Mouse (Mus musculus) ES-Bruce4 (cell line): ENCODE data around the gene Mgmt. TPM values are rescaled to one million over a fixed set of nuclear protein-coding genes. Genes with fewer than 3 reads are reported as not detected.

Experiments used
- H3K27ac ChIP-seq: 2 replicates; pipeline ENCODE4 v1.5.1; 2012; ENCODE audit warnings: low read length, inconsistent platforms; ENCODE audit not compliant: insufficient read depth
- H3K27me3 ChIP-seq: 2 replicates; pipeline ENCODE4 v1.6.1; 2012; ENCODE audit warnings: mild to moderate bottlenecking, low read length, inconsistent platforms; ENCODE audit not compliant: control insufficient read depth, poor library complexity, insufficient read depth, severe bottlenecking
- H3K36me3 ChIP-seq: 2 replicates; pipeline ENCODE4 v1.6.1; 2012; ENCODE audit warnings: inconsistent platforms, mild to moderate bottlenecking, low read length, moderate library complexity; ENCODE audit not compliant: control insufficient read depth, poor library complexity, insufficient read depth, severe bottlenecking
- H3K4me1 ChIP-seq: one replicate; pipeline ENCODE4 v1.8.1; 2011; ENCODE audit warnings: low read length; ENCODE audit not compliant: control insufficient read depth, insufficient read depth
- H3K4me3 ChIP-seq: 2 replicates; pipeline ENCODE4 v1.5.1; 2011; ENCODE audit warnings: low read depth, mild to moderate bottlenecking, low read length
- H3K9ac ChIP-seq: 2 replicates; pipeline ENCODE4 v1.6.1; 2012; ENCODE audit warnings: low read depth, mild to moderate bottlenecking, inconsistent platforms; ENCODE audit not compliant: poor library complexity, severe bottlenecking
- H3K9me3 ChIP-seq: replicated peaks from 2 replicates; pipeline ENCODE4 v1.6.1; 2012; ENCODE audit warnings: mild to moderate bottlenecking, low read length, inconsistent platforms; ENCODE audit not compliant: control insufficient read depth, poor library complexity, insufficient read depth, severe bottlenecking
- CTCF ChIP-seq: IDR thresholded peaks from one replicate; pipeline ENCODE4 v1.8.1; 2011; ENCODE audit warnings: low read depth, low read length
- EP300 ChIP-seq: IDR thresholded peaks from 2 replicates; pipeline ENCODE4 v1.6.1; 2011; ENCODE audit warnings: low read depth, low read length; ENCODE audit not compliant: insufficient read depth
- POLR2A ChIP-seq: IDR thresholded peaks from one replicate; pipeline ENCODE4 v1.8.1; 2011; ENCODE audit warnings: low read length; ENCODE audit not compliant: insufficient read depth
- polyA plus RNA-seq: library from polyadenylated mRNA; stranded (reverse); fragments of >200 nt; gene quantifications from 2 replicates; pipeline ENCODE4 v1.2.4, GENCODE M21; 2011; ENCODE audit warnings: low read depth; ENCODE audit not compliant: missing spikeins, insufficient read depth, insufficient read length

Mgmt gene
- polyA plus RNA-seq, 1 experiment: 9.6 TPM

GRCm38 (mm10) chr7:136912901-136913300, 18.5 kb downstream of the Mgmt start:
- Histone ChIP-seq H3K4me1 (no peaks in the 10 kb centered on the region), H3K9me3 (no peaks in the 10 kb centered on the region), H3K27ac (no peak overlapping the region), H3K27me3 (no peaks in the 10 kb centered on the region), H3K4me3 (no peak overlapping the region), H3K36me3 (no peaks in the 10 kb centered on the region), H3K9ac (no peak overlapping the region)
- TF ChIP-seq EP300 (no peak), POLR2A (no peak), CTCF (no peak)

DNA sequence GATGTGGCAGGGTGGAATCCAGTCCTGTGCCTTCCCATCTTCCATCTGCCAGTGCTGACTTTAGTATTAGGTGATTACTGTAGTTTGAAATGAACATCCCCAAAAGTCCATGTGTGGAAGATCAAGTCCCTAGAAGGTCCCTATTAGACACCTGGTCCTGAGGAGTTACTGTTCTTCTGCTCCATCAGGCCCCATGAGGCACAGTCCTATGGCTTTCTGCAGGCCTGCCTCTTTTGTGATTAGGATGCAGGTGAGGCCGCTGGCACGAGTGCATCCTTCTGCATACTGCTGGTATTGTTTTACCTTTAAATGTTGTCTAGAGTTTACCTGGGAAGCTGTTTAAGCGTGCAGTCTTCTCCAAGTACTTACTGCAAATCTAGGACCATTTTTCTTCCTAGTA, 21.6 kb downstream of the Mgmt start:
- Histone ChIP-seq H3K36me3 (no peaks in the 10 kb centered on the region), H3K4me1 (no peaks in the 10 kb centered on the region), H3K27me3 (no peaks in the 10 kb centered on the region), H3K4me3 (no peak overlapping the region), H3K27ac (no peak overlapping the region), H3K9ac (no peak overlapping the region), H3K9me3 (no peaks in the 10 kb centered on the region)
- no peak for TF ChIP-seq CTCF
- no peak for TF ChIP-seq POLR2A
- no peak for TF ChIP-seq EP300

DNA sequence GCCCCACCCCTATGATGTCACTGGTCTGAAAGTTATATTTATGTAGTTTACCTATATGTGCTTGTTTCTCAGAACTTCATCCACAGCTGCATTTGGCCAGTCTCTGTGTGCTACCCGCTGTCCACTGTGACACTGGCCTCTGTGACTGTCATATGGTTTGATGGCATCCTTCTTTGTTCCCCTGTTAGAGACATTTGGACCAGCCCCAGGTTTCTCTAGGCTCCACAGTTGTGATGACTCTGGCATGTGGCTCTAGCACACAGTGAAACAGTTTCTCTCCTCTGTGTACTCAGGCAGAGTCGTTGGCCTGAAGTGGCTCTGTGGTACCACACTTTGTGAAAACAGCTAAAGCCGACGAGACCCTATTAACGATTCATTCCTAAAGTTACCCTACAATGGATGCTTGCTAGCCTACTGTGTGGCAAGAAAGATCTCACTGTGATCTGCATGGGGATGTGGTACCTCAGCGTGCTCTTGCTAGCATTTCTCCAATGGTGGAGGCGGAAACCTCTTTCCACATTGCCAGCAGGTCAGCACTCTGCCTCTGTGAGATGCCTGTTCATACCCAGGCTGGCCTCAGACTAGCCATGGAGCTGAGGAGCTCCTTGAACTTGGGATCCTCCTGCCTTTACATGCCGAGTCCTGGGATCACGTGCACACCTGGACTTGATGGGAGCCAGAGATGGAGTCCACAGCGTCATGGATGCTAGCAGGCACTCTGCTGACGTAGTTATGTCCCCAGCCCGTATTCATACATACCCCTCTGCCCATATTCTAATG, 26.8 kb downstream of the Mgmt start:
- Histone ChIP-seq H3K36me3 (no peaks in the 10 kb centered on the region), H3K4me1 (no peaks in the 10 kb centered on the region), H3K27me3 (no peaks in the 10 kb centered on the region), H3K27ac (no peak overlapping the region), H3K4me3 (no peak overlapping the region), H3K9ac (no peak overlapping the region), H3K9me3 (no peaks in the 10 kb centered on the region)
- no peak for TF ChIP-seq POLR2A

GRCm38 (mm10) chr7:136922230-136922629, 27.8 kb downstream of the Mgmt start:
- TF ChIP-seq CTCF (no peak), EP300 (no peak), POLR2A (no peak)
- no peak overlapping the region for H3K27ac ChIP-seq
- no peaks in the 10 kb centered on the region for H3K9me3 ChIP-seq
- H3K36me3 ChIP-seq: no peaks in the 10 kb centered on the region
- H3K4me3 ChIP-seq: no peak overlapping the region
- no peak overlapping the region for H3K9ac ChIP-seq
- H3K4me1 ChIP-seq: no peaks in the 10 kb centered on the region
- no peaks in the 10 kb centered on the region for H3K27me3 ChIP-seq

DNA sequence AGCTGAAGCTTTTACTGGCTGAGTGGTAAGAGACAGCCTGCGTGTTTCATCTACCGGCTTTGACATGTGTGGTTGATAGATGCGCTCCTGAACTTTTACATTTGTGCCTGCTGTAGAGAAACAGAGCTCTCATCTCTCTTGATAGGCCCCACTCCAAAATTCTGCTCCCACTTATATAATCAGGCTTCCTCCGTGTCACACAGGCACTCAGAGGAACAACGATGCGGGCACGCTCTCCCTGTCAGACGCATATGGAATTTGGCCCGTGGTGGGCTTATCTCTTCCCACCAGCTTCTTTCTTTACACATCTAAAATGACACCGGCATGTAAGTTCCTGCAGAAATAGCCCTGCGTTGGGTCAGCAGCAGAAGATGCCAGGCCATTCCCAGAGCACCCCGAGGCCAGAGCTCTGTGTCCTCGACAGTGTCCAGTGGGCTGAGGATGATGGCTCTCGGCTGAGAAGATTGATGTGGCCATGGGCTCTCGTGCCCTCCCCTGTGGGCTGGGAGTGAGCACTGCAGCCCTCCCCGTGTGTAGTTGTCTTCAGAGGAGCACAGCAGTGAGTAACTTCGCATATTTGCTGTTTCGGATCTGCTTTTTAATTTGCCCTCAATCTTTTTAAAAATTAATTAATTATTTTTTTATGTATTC, 30.3 kb downstream of the Mgmt start:
- no peak overlapping the region for H3K4me3 ChIP-seq
- no peaks in the 10 kb centered on the region for H3K27me3 ChIP-seq
- TF ChIP-seq CTCF (no peak), POLR2A (no peak), EP300 (no peak)
- H3K27ac ChIP-seq: no peak overlapping the region
- no peaks in the 10 kb centered on the region for H3K36me3 ChIP-seq
- H3K4me1 ChIP-seq: no peaks in the 10 kb centered on the region
- H3K9ac ChIP-seq: no peak overlapping the region
- no peaks in the 10 kb centered on the region for H3K9me3 ChIP-seq

DNA sequence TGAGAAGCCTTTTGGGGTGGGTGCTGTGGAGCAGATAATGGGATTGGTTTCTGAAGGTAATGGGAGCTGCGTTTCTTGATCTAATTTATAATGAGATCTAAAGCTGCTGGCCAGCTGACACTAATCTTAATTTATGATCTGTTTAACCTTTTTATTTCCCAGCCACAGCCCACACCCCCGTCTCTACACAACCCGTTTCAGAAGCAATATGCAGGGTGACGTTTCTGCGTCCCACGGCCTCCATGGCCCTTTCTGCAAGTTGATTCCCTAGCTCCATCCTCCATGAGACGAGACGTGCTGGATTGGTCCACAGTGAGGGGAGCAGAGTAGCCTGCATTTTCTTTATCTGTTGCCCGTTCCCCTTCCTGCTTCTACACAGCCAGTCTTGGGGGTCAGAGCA, 31.8 kb downstream of the Mgmt start:
- Histone ChIP-seq H3K27me3 (no peaks in the 10 kb centered on the region), H3K4me1 (no peaks in the 10 kb centered on the region), H3K9ac (no peak overlapping the region), H3K36me3 (no peaks in the 10 kb centered on the region), H3K27ac (no peak overlapping the region), H3K9me3 (no peaks in the 10 kb centered on the region), H3K4me3 (no peak overlapping the region)
- no peak for TF ChIP-seq EP300
- TF ChIP-seq CTCF: no peak
- no peak for TF ChIP-seq POLR2A
